Mouse (Mus musculus) heart, embryonic 14.5 days (tissue): ENCODE results near the gene Yeats4. TPM values are rescaled to one million over a fixed set of nuclear protein-coding genes. Genes with fewer than 3 reads are reported as not detected.
A peak's percentile ranks its signal among the peaks of the same experiment; 100 is the strongest.

Experiments used
- ATAC-seq: fragments of 200-750 bp; cut with Nextera tagmentation; 2 replicates; pipeline ENCODE4 v1.8.0; 2017; ENCODE audit warnings: low read depth, moderate TSS enrichment; ENCODE audit not compliant: insufficient number of reproducible peaks, insufficient read depth, low FRiP score
- H3K27ac ChIP-seq, 2 experiments: fragments of 200-500 bp in 1 of 2; fragments of 300-500 bp in 1 of 2; sonication (generic) in 1 of 2; replicated peaks in 1 of 2; 2 replicates each; pipeline ENCODE4 v1.5.1; 2012 to 2014; ENCODE audit warnings: low read depth in 2 of 2, low read length in 2 of 2, control low read depth in 1 of 2, mild to moderate bottlenecking in 1 of 2, mixed read lengths in 1 of 2; ENCODE audit not compliant: control insufficient read depth in 1 of 2, insufficient read depth in 1 of 2
- H3K27me3 ChIP-seq: fragments of 300-500 bp; sonication (generic); 2 replicates; pipeline ENCODE4 v1.6.1; 2014; ENCODE audit warnings: mild to moderate bottlenecking, low read length, control low read depth; ENCODE audit not compliant: control insufficient read depth, insufficient read depth
- H3K36me3 ChIP-seq: fragments of 300-500 bp; sonication (generic); 2 replicates; pipeline ENCODE4 v1.6.1; 2014; ENCODE audit warnings: mild to moderate bottlenecking, control low read depth, low read length, mixed read lengths; ENCODE audit not compliant: control insufficient read depth, insufficient read depth
- H3K4me1 ChIP-seq, 2 experiments: fragments of 200-500 bp in 1 of 2; fragments of 300-500 bp in 1 of 2; sonication (generic) in 1 of 2; 2 replicates each; pipeline ENCODE4 v1.6.1; 2012 to 2014; ENCODE audit warnings: low read length in 2 of 2, control low read depth in 1 of 2, mixed read lengths in 1 of 2; ENCODE audit not compliant: control insufficient read depth in 2 of 2, insufficient read depth in 2 of 2
- H3K4me2 ChIP-seq: fragments of 300-500 bp; sonication (generic); 2 replicates; pipeline ENCODE4 v1.6.1; 2014; ENCODE audit warnings: mild to moderate bottlenecking, low read length
- H3K4me3 ChIP-seq, 2 experiments: fragments of 200-500 bp in 1 of 2; fragments of 300-500 bp in 1 of 2; sonication (generic) in 1 of 2; 2 replicates each; pipeline ENCODE4 v1.5.1; 2012 to 2014; ENCODE audit warnings: low read length in 2 of 2, mild to moderate bottlenecking in 2 of 2, control low read depth in 1 of 2, low read depth in 1 of 2, moderate library complexity in 1 of 2; ENCODE audit not compliant: control insufficient read depth in 1 of 2, insufficient read depth in 1 of 2
- H3K9ac ChIP-seq: fragments of 300-500 bp; sonication (generic); 2 replicates; pipeline ENCODE4 v1.6.1; 2014; ENCODE audit warnings: mild to moderate bottlenecking, low read length
- H3K9me3 ChIP-seq: fragments of 300-500 bp; sonication (generic); 2 replicates; pipeline ENCODE4 v1.6.1; 2016; ENCODE audit warnings: low read length, control low read depth; ENCODE audit not compliant: control insufficient read depth
- WGBS: fragments of 180-500 bp; shearing (Covaris S2); extraction: QIAGEN DNeasy Blood & Tissue Kit; methylation state at CpG from one replicate; pipeline ENCODE4 v1.1.7; 2014; 5-methylcytosine and 5-hydroxymethylcytosine counted together
- polyA plus RNA-seq: library from polyadenylated mRNA; unstranded; fragments of >200 nt; fragmentation: Nextera tagmentation; extraction: Ambion mirVana; gene quantifications from 2 replicates; pipeline ENCODE4 v1.2.1, GENCODE M21; 2014

Gene Yeats4
- polyA plus RNA-seq, 1 experiment from 2014 or later, result 48.0 TPM

- Histone ChIP-seq H3K4me2 (no peak overlapping the region), H3K9ac (no peak overlapping the region), H3K27me3 (no peaks in the 10 kb centered on the region), H3K9me3 (no peaks in the 10 kb centered on the region), H3K36me3 (peaks cover 21% of the 10 kb centered on the region), H3K4me1 (peaks cover 0 to 17% of the 10 kb centered on the region in 2 experiments; a peak in 2 of 4 replicates), H3K27ac (no peak overlapping the region), H3K4me3 (no peak overlapping the region)
- no peak for ATAC-seq
- 71% methylated on average over 3 of the region's 3 CpGs for WGBS
Observed at GRCm38 (mm10) chr10:117226002-117226401, 1.7 kb upstream of the Yeats4 start.

DNA sequence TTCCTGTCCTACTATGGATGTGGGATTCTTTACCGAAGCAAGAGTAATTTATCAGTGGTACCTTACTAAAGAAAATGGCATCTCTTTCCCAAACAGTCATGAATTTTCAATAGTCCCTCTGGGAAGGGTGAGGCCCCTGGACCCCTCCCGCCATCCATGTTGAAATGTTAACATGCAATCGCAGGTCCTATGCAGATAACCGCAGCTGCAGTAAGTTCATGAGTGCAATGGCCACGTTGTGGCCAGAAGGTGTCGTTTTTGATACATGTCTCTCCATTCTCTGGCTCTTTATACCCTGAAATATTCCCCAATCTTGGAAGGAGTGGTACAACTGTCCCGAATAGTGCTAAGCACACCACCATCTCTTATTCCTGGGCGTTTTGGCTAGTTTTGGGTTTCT is 787 bp upstream of the Yeats4 start:
- H3K27ac ChIP-seq, result no peak overlapping the region
- peak overlapping the region; percentile 84 to 91; a peak in 3 of 4 replicates for H3K4me3 ChIP-seq
- H3K36me3 ChIP-seq, result peaks cover 30% of the 10 kb centered on the region
- 50% methylated on average over 8 of the region's 8 CpGs for WGBS
- no peaks in the 10 kb centered on the region for H3K27me3 ChIP-seq
- peaks cover 0 to 17% of the 10 kb centered on the region in 2 experiments; a peak in 2 of 4 replicates for H3K4me1 ChIP-seq
- no peak for ATAC-seq
- peak overlapping the region; percentile 90 for H3K4me2 ChIP-seq
- H3K9me3 ChIP-seq, result no peaks in the 10 kb centered on the region
- H3K9ac ChIP-seq, result peak overlapping the region; percentile 94; the same call in 1 of the 2 replicates

DNA sequence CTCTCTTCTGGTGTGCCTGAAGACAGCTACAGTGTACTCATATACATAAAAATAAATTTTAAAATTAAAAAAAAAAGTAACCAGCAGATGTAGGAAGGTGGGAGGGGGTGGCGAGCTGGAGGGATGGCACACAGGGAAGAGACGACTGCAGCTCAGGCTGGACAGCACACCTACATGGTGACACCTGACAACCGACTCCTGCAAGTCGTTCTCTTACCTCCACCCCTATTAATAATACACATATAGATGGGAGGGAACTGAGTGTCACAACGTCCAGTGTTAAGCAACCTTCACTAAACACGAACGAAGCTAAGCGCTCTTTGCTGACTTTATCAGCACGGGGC is 577 bp downstream of the Yeats4 start:
- ATAC-seq, result no peak
- no peaks in the 10 kb centered on the region for H3K27me3 ChIP-seq
- H3K4me3 ChIP-seq, result peak overlapping the region; percentile 84 to 91
- peak overlapping the region in 1 of 2 experiments; percentile 99; a peak in 1 of 4 replicates for H3K27ac ChIP-seq
- H3K9me3 ChIP-seq, result no peaks in the 10 kb centered on the region
- H3K4me2 ChIP-seq, result peak overlapping the region; percentile 90
- WGBS, result 1% methylated on average over 9 of the region's 9 CpGs
- peaks cover 41% of the 10 kb centered on the region for H3K36me3 ChIP-seq
- peak overlapping the region; percentile 94 for H3K9ac ChIP-seq
- peaks cover 0 to 17% of the 10 kb centered on the region in 2 experiments; a peak in 2 of 4 replicates for H3K4me1 ChIP-seq

DNA sequence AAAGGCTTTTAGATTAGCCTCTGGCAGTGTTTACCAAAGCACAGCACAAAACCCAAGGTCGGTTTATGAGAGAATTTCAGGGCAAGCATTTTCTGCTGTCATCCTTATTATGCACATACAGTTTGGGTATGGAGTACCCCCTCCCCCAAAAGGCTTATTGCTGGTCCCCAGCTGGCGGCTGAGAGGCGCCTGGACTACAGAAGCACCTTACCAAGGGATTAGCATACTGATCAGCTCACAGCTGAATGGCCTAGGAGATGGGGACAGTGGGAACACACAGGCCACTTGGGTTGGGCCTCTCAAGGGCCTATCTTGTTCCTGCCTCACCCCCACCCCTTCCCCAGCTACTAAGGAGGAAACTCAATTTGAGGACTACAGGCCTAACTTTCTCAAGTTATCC is 1.5 kb downstream of the Yeats4 start:
- no peaks in the 10 kb centered on the region for H3K27me3 ChIP-seq
- H3K36me3 ChIP-seq, result peaks cover 50% of the 10 kb centered on the region
- no peak overlapping the region for H3K27ac ChIP-seq
- peaks cover 0 to 17% of the 10 kb centered on the region in 2 experiments; a peak in 2 of 4 replicates for H3K4me1 ChIP-seq
- peak overlapping the region; percentile 90 for H3K4me2 ChIP-seq
- WGBS, result 73% methylated on average over 3 of the region's 3 CpGs
- no peak overlapping the region for H3K4me3 ChIP-seq
- H3K9ac ChIP-seq, result peak overlapping the region; percentile 46
- no peak for ATAC-seq
- no peaks in the 10 kb centered on the region for H3K9me3 ChIP-seq

- Histone ChIP-seq H3K36me3 (peaks cover 93% of the 10 kb centered on the region), H3K27me3 (no peaks in the 10 kb centered on the region), H3K27ac (no peak overlapping the region), H3K4me1 (peaks cover 0 to 7% of the 10 kb centered on the region in 2 experiments; a peak in 1 of 4 replicates), H3K4me3 (no peak overlapping the region), H3K9ac (no peak overlapping the region), H3K9me3 (no peaks in the 10 kb centered on the region), H3K4me2 (no peak overlapping the region)
- WGBS, result 96% methylated on average over 8 of the region's 8 CpGs
- ATAC-seq, result no peak
Observed at GRCm38 (mm10) chr10:117218351-117218750, 6.0 kb downstream of the Yeats4 start.

- Histone ChIP-seq H3K4me1 (no peaks in the 10 kb centered on the region), H3K9me3 (no peaks in the 10 kb centered on the region), H3K36me3 (peaks cover 89% of the 10 kb centered on the region), H3K27ac (no peak overlapping the region), H3K27me3 (no peaks in the 10 kb centered on the region), H3K4me3 (no peak overlapping the region), H3K9ac (no peak overlapping the region), H3K4me2 (no peak overlapping the region)
- no peak for ATAC-seq
- WGBS, result 79% methylated on average over 20 of the region's 20 CpGs
Observed at GRCm38 (mm10) chr10:117217246-117217840, 7.0 kb downstream of the Yeats4 start.

- Histone ChIP-seq H3K27me3 (no peaks in the 10 kb centered on the region), H3K36me3 (peaks cover 84% of the 10 kb centered on the region), H3K4me2 (no peak overlapping the region), H3K9ac (no peak overlapping the region), H3K9me3 (no peaks in the 10 kb centered on the region), H3K4me1 (no peaks in the 10 kb centered on the region), H3K27ac (no peak overlapping the region), H3K4me3 (no peak overlapping the region)
- ATAC-seq, result no peak
- WGBS, result 69% methylated on average over 5 of the region's 5 CpGs
Observed at GRCm38 (mm10) chr10:117216793-117217192, 7.5 kb downstream of the Yeats4 start.

DNA sequence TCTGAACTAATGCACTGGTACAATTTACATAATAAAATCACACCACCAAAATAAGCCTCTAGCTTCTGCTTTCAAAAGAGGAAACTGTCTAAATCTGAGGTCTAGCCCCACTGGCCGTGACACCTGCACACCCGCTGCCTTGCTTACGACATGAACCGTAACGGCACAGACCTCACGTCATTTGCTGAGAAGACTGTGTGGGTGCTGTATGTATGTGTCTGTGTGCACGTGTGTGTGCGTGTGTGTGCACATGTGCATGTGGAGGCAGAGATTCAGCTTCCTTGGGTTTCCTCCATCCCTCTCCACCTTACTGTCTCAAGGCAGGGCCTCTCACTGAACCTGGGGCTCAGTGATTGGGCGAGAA is 8.2 kb downstream of the Yeats4 start:
- Histone ChIP-seq H3K4me2 (no peak overlapping the region), H3K27ac (no peak overlapping the region), H3K9me3 (no peaks in the 10 kb centered on the region), H3K4me3 (no peak overlapping the region), H3K27me3 (no peaks in the 10 kb centered on the region), H3K4me1 (no peaks in the 10 kb centered on the region), H3K9ac (no peak overlapping the region), H3K36me3 (peaks cover 77% of the 10 kb centered on the region)
- ATAC-seq, result no peak
- WGBS, result 94% methylated on average over 9 of the region's 9 CpGs
